Mouse (Mus musculus): ENCODE data around the gene Tbc1d30.

Tbc1d30 gene

GRCm38 (mm10) chr10:121274964-121275363, 76.1 kb downstream of the Tbc1d30 start:
- in situ Hi-C loops (cut with MboI, MseI) = no loop called here

- in situ Hi-C loops (cut with MboI, MseI) = no loop called here
Measured at GRCm38 (mm10) chr10:121271002-121271401, 80.1 kb downstream of the Tbc1d30 start.

GRCm38 (mm10) chr10:121268771-121269170, 82.3 kb downstream of the Tbc1d30 start:
- in situ Hi-C loops (cut with MboI, MseI) = no loop called here

- in situ Hi-C loops (cut with MboI, MseI) = no loop called here
Measured at GRCm38 (mm10) chr10:121264204-121264575, 86.9 kb downstream of the Tbc1d30 start.

- in situ Hi-C loops (cut with MboI, MseI) = no loop called here
Measured at GRCm38 (mm10) chr10:121263520-121264203, 87.4 kb downstream of the Tbc1d30 start.

- in situ Hi-C loops (cut with MboI, MseI) = no loop called here
Measured at GRCm38 (mm10) chr10:121262206-121262605, 88.9 kb downstream of the Tbc1d30 start.

- in situ Hi-C loops (cut with MboI, MseI) = no loop called here
Measured at GRCm38 (mm10) chr10:121261036-121261592, 90.0 kb downstream of the Tbc1d30 start.

- in situ Hi-C loops (cut with MboI, MseI) = loop anchor here (5.0 kb wide), 1 partner anchor 129 kb away; no protein-coding TSS in a partner anchor
Measured at GRCm38 (mm10) chr10:121256115-121256825, 94.8 kb downstream of the Tbc1d30 start.

GRCm38 (mm10) chr10:121255465-121255864, 95.6 kb downstream of the Tbc1d30 start:
- in situ Hi-C loops (cut with MboI, MseI) = loop anchor here (5.0 kb wide), 1 partner anchor 128 kb away; no protein-coding TSS in a partner anchor

GRCm38 (mm10) chr10:121254343-121254742, 96.7 kb downstream of the Tbc1d30 start:
- in situ Hi-C loops (cut with MboI, MseI) = no loop called here

GRCm38 (mm10) chr10:121252781-121253180, 98.3 kb downstream of the Tbc1d30 start:
- in situ Hi-C loops (cut with MboI, MseI) = no loop called here

- in situ Hi-C loops (cut with MboI, MseI) = no loop called here
Measured at GRCm38 (mm10) chr10:121251191-121251590, 99.9 kb downstream of the Tbc1d30 start.

- in situ Hi-C loops (cut with MboI, MseI) = no loop called here
Measured at GRCm38 (mm10) chr10:121249820-121250219, 101.3 kb downstream of the Tbc1d30 start.

- in situ Hi-C loops (cut with MboI, MseI) = no loop called here
Measured at GRCm38 (mm10) chr10:121247545-121247944, 103.5 kb downstream of the Tbc1d30 start.

- in situ Hi-C loops (cut with MboI, MseI) = no loop called here
Measured at GRCm38 (mm10) chr10:121246971-121247370, 104.1 kb downstream of the Tbc1d30 start.

GRCm38 (mm10) chr10:121243373-121244207, 107.5 kb downstream of the Tbc1d30 start:
- in situ Hi-C loops (cut with MboI, MseI) = no loop called here

GRCm38 (mm10) chr10:121242596-121242995, 108.5 kb downstream of the Tbc1d30 start:
- in situ Hi-C loops (cut with MboI, MseI) = no loop called here

- in situ Hi-C loops (cut with MboI, MseI) = no loop called here
Measured at GRCm38 (mm10) chr10:121239065-121239464, 112.0 kb downstream of the Tbc1d30 start.

- in situ Hi-C loops (cut with MboI, MseI) = no loop called here
Measured at GRCm38 (mm10) chr10:121238551-121238950, 112.5 kb downstream of the Tbc1d30 start.

- in situ Hi-C loops (cut with MboI, MseI) = no loop called here
Measured at GRCm38 (mm10) chr10:121237377-121237776, 113.7 kb downstream of the Tbc1d30 start.

- in situ Hi-C loops (cut with MboI, MseI) = no loop called here
Measured at GRCm38 (mm10) chr10:121235167-121235824, 115.8 kb downstream of the Tbc1d30 start.
